Mouse (Mus musculus): Measurements from ENCODE around the gene Ssr3. TPM values are rescaled to one million over a fixed set of nuclear protein-coding genes. Genes with fewer than 3 reads are reported as not detected.
A peak's percentile ranks its signal among the peaks of the same experiment; 100 is the strongest.

Ssr3 gene
- polyA plus RNA-seq, 1 experiment: 19.1 TPM

- Histone ChIP-seq H3K4me3 (ENCODE audit: control insufficient read depth, low read depth, low read length) (no peak overlapping the region), H3K36me3 (ENCODE audit: control insufficient read depth, insufficient read depth, low read length) (no peaks in the 10 kb centered on the region), H3K4me1 (ENCODE audit: control insufficient read depth, insufficient read depth, low read length) (peaks cover 2% of the 10 kb centered on the region; the same call in 1 of the 2 replicates), H3K27me3 (ENCODE audit: control insufficient read depth, insufficient read depth, low read length) (no peaks in the 10 kb centered on the region), H3K27ac (ENCODE audit: control insufficient read depth, insufficient read depth, low read depth, low read length) (no peak overlapping the region)
- TF ChIP-seq POLR2A (IDR thresholded peaks at IDR 0.05; ENCODE audit: control insufficient read depth, low read depth, low read length) (no peak), CTCF (IDR thresholded peaks at IDR 0.05; ENCODE audit: control insufficient read depth, insufficient read depth, insufficient replicate concordance, low read depth, low read length) (no peak)
These were observed 17.7 kb downstream of the Ssr3 start for GRCm38 (mm10) chr3:65374729-65375128.

- Histone ChIP-seq H3K27me3 (ENCODE audit: control insufficient read depth, insufficient read depth, low read length) (no peaks in the 10 kb centered on the region), H3K4me3 (ENCODE audit: control insufficient read depth, low read depth, low read length) (no peak overlapping the region), H3K4me1 (ENCODE audit: control insufficient read depth, insufficient read depth, low read length) (peaks cover 3% of the 10 kb centered on the region; the same call in 1 of the 2 replicates), H3K27ac (ENCODE audit: control insufficient read depth, insufficient read depth, low read depth, low read length) (0 out of 2 replicates have a peak overlapping the region, but pooled peaks have one; percentile 49), H3K36me3 (ENCODE audit: control insufficient read depth, insufficient read depth, low read length) (no peaks in the 10 kb centered on the region)
- TF ChIP-seq CTCF (IDR thresholded peaks at IDR 0.05; ENCODE audit: control insufficient read depth, insufficient read depth, insufficient replicate concordance, low read depth, low read length): no peak
- TF ChIP-seq POLR2A (IDR thresholded peaks at IDR 0.05; ENCODE audit: control insufficient read depth, low read depth, low read length): no peak
These were observed 18.7 kb downstream of the Ssr3 start for GRCm38 (mm10) chr3:65373594-65374182.

GRCm38 (mm10) chr3:65372552-65372951 is 19.9 kb downstream of the Ssr3 start:
- no peak overlapping the region for H3K4me3 ChIP-seq (ENCODE audit: control insufficient read depth, low read depth, low read length)
- no peak for TF ChIP-seq POLR2A (IDR thresholded peaks at IDR 0.05; ENCODE audit: control insufficient read depth, low read depth, low read length)
- no peak for TF ChIP-seq CTCF (IDR thresholded peaks at IDR 0.05; ENCODE audit: control insufficient read depth, insufficient read depth, insufficient replicate concordance, low read depth, low read length)
- no peaks in the 10 kb centered on the region for H3K27me3 ChIP-seq (ENCODE audit: control insufficient read depth, insufficient read depth, low read length)
- H3K4me1 ChIP-seq (ENCODE audit: control insufficient read depth, insufficient read depth, low read length): peaks cover 3% of the 10 kb centered on the region; the same call in 1 of the 2 replicates
- no peak overlapping the region for H3K27ac ChIP-seq (ENCODE audit: control insufficient read depth, insufficient read depth, low read depth, low read length)
- no peaks in the 10 kb centered on the region for H3K36me3 ChIP-seq (ENCODE audit: control insufficient read depth, insufficient read depth, low read length)

- no peaks in the 10 kb centered on the region for H3K27me3 ChIP-seq (ENCODE audit: control insufficient read depth, insufficient read depth, low read length)
- no peak for TF ChIP-seq POLR2A (IDR thresholded peaks at IDR 0.05; ENCODE audit: control insufficient read depth, low read depth, low read length)
- TF ChIP-seq CTCF (IDR thresholded peaks at IDR 0.05; ENCODE audit: control insufficient read depth, insufficient read depth, insufficient replicate concordance, low read depth, low read length): no peak
- no peak overlapping the region for H3K4me3 ChIP-seq (ENCODE audit: control insufficient read depth, low read depth, low read length)
- H3K4me1 ChIP-seq (ENCODE audit: control insufficient read depth, insufficient read depth, low read length): peaks cover 3% of the 10 kb centered on the region; the same call in 1 of the 2 replicates
- H3K27ac ChIP-seq (ENCODE audit: control insufficient read depth, insufficient read depth, low read depth, low read length): no peak overlapping the region
- no peaks in the 10 kb centered on the region for H3K36me3 ChIP-seq (ENCODE audit: control insufficient read depth, insufficient read depth, low read length)
These were observed 24.5 kb downstream of the Ssr3 start for GRCm38 (mm10) chr3:65367944-65368343.

- no peaks in the 10 kb centered on the region for H3K36me3 ChIP-seq (ENCODE audit: control insufficient read depth, insufficient read depth, low read length)
- no peaks in the 10 kb centered on the region for H3K27me3 ChIP-seq (ENCODE audit: control insufficient read depth, insufficient read depth, low read length)
- no peak overlapping the region for H3K4me3 ChIP-seq (ENCODE audit: control insufficient read depth, low read depth, low read length)
- TF ChIP-seq POLR2A (IDR thresholded peaks at IDR 0.05; ENCODE audit: control insufficient read depth, low read depth, low read length) (no peak), CTCF (IDR thresholded peaks at IDR 0.05; ENCODE audit: control insufficient read depth, insufficient read depth, insufficient replicate concordance, low read depth, low read length) (no peak)
- no peak overlapping the region for H3K27ac ChIP-seq (ENCODE audit: control insufficient read depth, insufficient read depth, low read depth, low read length)
- 0 out of 2 replicates have a peak, but pooled peaks cover 2% of the 10 kb centered on the region for H3K4me1 ChIP-seq (ENCODE audit: control insufficient read depth, insufficient read depth, low read length)
These were observed 26.3 kb downstream of the Ssr3 start for GRCm38 (mm10) chr3:65365921-65366710.

- Histone ChIP-seq H3K27me3 (ENCODE audit: control insufficient read depth, insufficient read depth, low read length) (no peaks in the 10 kb centered on the region), H3K4me3 (ENCODE audit: control insufficient read depth, low read depth, low read length) (no peak overlapping the region), H3K4me1 (ENCODE audit: control insufficient read depth, insufficient read depth, low read length) (0 out of 2 replicates have a peak, but pooled peaks cover 2% of the 10 kb centered on the region), H3K36me3 (ENCODE audit: control insufficient read depth, insufficient read depth, low read length) (no peaks in the 10 kb centered on the region), H3K27ac (ENCODE audit: control insufficient read depth, insufficient read depth, low read depth, low read length) (no peak overlapping the region)
- no peak for TF ChIP-seq CTCF (IDR thresholded peaks at IDR 0.05; ENCODE audit: control insufficient read depth, insufficient read depth, insufficient replicate concordance, low read depth, low read length)
- TF ChIP-seq POLR2A (IDR thresholded peaks at IDR 0.05; ENCODE audit: control insufficient read depth, low read depth, low read length): no peak
These were observed 27.2 kb downstream of the Ssr3 start for GRCm38 (mm10) chr3:65365184-65365583.

- no peak for TF ChIP-seq POLR2A (IDR thresholded peaks at IDR 0.05; ENCODE audit: control insufficient read depth, low read depth, low read length)
- TF ChIP-seq CTCF (IDR thresholded peaks at IDR 0.05; ENCODE audit: control insufficient read depth, insufficient read depth, insufficient replicate concordance, low read depth, low read length): no peak
- H3K4me1 ChIP-seq (ENCODE audit: control insufficient read depth, insufficient read depth, low read length): no peaks in the 10 kb centered on the region
- H3K36me3 ChIP-seq (ENCODE audit: control insufficient read depth, insufficient read depth, low read length): no peaks in the 10 kb centered on the region
- no peaks in the 10 kb centered on the region for H3K27me3 ChIP-seq (ENCODE audit: control insufficient read depth, insufficient read depth, low read length)
- no peak overlapping the region for H3K4me3 ChIP-seq (ENCODE audit: control insufficient read depth, low read depth, low read length)
- H3K27ac ChIP-seq (ENCODE audit: control insufficient read depth, insufficient read depth, low read depth, low read length): no peak overlapping the region
These were observed 29.0 kb downstream of the Ssr3 start for GRCm38 (mm10) chr3:65363438-65363837.

Data from testis, adult 2 months (tissue).